Mouse (Mus musculus): ENCODE results near the gene Swsap1.

- no peak for TF ChIP-seq POLR2A (IDR thresholded peaks at IDR 0.05; ENCODE audit: borderline replicate concordance, insufficient read depth, low read length)
- no peak for TF ChIP-seq CTCF (IDR thresholded peaks at IDR 0.05; ENCODE audit: borderline replicate concordance, insufficient read depth, low read depth, low read length)
Measured at GRCm38 (mm10) chr9:21953600-21953999, 2.0 kb upstream of the Swsap1 start.

Data from cerebellum, adult 2 months (tissue).